Mouse (Mus musculus) gastrocnemius, adult 2 months (tissue): ENCODE measurements at regions not wholly inside any gene's neighbourhood (a gene's known extent, or its start where the extent isn't known, plus 50 kb on each side); places are given as distances from the start of the nearest gene placed in this dataset.
"Not testable (repeated sequence)": the region's sequence is repeated elsewhere in the genome, so short reads cannot be mapped to it uniquely, and the experiment has no call there.

Experiments
- DNase-seq: peaks from one replicate; pipeline ENCODE4 v3.0.0; 2022
- H3K27ac ChIP-seq: fragments of 200-600 bp; 2 replicates; pipeline ENCODE4 v1.8.1; 2022; ENCODE audit warnings: mild to moderate bottlenecking
- H3K4me3 ChIP-seq: fragments of 200-600 bp; 2 replicates; pipeline ENCODE4 v1.8.1; 2022; ENCODE audit warnings: mild to moderate bottlenecking, moderate library complexity
- CTCF ChIP-seq: fragments of 200-600 bp; IDR thresholded peaks from 2 replicates; pipeline ENCODE4 v1.8.1; 2022; ENCODE audit warnings: antibody characterized with exemption, mild to moderate bottlenecking, moderate library complexity
- intact Hi-C: fragments of 180-260 bp; cut with DNase I; formaldehyde crosslinking; loops from one replicate; pipeline ENCODE4 v1.15.1; 2025

GRCm38 (mm10) chr19:54099292-54099691 is 55.3 kb downstream of the Adra2a start:
- no peak overlapping the region for H3K27ac ChIP-seq
- intact Hi-C loops: no loop called here
- no peak for TF ChIP-seq CTCF
- no peak for DNase-seq
- no peak overlapping the region for H3K4me3 ChIP-seq

DNA sequence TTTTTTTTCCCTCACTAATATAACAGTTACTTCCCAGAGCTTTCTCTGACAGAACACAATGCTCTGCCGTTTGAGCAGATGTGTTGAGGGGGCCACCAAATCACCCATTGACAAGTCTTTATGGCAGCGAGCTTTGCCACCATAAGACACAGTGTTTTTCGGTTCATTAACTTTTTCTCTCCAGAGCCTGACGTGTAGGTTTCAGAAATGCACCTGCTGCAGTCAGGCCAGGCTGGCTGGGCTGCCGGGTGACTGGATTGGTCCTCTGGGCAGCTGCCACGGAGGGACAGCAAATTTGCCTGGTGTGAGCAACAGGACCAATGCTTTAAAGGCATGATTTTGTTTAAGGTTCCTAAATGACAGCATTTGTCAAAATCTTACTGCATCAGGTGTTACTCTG is 55.8 kb downstream of the Adra2a start:
- Histone ChIP-seq H3K4me3 (no peak overlapping the region), H3K27ac (no peak overlapping the region)
- no peak for TF ChIP-seq CTCF
- DNase-seq: no peak
- intact Hi-C loops: no loop called here

GRCm38 (mm10) chr19:54106571-54106970 is 62.6 kb downstream of the Adra2a start:
- H3K27ac ChIP-seq: no peak overlapping the region
- no peak overlapping the region for H3K4me3 ChIP-seq
- TF ChIP-seq CTCF: no peak
- intact Hi-C loops: no loop called here
- no peak for DNase-seq

DNA sequence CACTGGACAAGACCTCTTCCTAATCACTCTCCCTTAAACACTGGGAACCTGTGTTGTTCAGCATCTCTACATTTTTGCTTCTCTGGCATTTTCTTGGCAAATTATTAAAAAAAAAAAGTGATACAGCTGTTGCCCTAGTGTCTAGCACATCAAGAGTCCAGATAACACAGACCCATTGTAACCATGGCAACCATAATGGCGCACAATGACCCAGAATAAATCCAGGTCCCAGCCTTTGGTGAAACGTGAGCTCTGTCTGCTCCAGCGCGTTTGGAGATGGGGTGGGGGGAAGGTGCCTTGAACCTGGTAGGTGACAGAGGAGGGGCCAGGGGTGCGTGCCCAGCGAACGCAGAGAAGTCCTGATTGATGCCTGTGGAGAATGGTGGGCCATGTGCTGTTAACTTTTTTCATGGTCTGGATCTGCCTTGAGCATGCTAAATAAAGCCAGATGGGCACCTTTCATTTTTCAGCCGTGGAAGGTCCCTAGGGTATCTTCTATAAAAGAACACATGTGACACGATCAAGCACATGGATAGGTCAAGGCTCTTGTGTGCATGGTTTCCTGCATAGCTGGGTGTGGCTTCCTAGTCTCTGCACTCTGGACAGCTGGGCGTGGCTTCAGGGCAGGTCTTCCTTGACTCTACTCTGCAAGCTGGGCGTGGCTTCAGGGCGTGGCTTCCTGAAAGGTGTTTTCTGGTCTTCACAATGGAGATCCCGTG is 63.3 kb downstream of the Adra2a start:
- DNase-seq: peak; percentile 44
- TF ChIP-seq CTCF: no peak
- intact Hi-C loops: no loop called here
- no peak overlapping the region for H3K4me3 ChIP-seq
- no peak overlapping the region for H3K27ac ChIP-seq

DNA sequence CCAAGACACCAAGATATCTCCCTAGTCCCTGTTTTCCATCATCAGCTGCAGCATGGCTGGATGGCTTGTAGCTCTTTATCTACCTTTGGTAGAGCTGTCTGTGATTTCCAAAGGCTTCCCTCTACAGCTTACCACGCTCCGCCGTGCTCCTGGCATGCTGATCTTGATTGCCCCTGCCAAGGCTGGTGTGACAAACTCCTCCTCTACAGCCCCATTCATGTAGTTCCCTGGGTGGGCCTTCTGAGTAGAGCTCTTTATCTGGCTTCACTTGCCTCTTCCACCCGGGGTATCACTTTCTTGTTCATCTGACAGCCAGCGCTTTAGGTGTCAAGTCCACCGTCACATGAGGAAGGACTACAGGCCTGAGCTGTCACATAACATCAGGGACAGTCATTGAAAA is 66.1 kb downstream of the Adra2a start:
- Histone ChIP-seq H3K27ac (no peak overlapping the region), H3K4me3 (no peak overlapping the region)
- intact Hi-C loops: no loop called here
- TF ChIP-seq CTCF: no peak
- DNase-seq: no peak

GRCm38 (mm10) chr19:54112691-54113090 is 68.7 kb downstream of the Adra2a start:
- TF ChIP-seq CTCF: no peak
- Histone ChIP-seq H3K4me3 (no peak overlapping the region), H3K27ac (no peak overlapping the region)
- intact Hi-C loops: no loop called here
- no peak for DNase-seq

DNA sequence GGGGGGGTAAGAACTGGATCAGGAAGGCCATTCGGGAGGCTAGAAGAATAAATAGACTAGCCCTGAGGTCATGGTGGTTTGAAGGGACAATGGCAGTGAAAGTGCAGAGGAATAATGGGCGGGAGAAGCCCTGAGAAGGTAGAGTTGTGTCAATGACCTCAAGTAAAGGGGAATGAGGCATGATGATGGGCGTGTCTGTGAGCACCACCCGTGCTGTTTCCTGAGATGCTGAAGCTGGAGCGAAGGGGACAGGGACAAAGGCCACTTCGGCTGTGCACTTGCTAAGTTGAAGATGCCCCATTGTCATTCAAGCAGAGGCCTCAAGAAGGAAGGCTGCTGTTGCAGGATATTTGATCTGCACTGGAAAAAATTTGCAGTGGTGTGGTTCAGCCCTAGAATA is 69.5 kb downstream of the Adra2a start:
- no peak overlapping the region for H3K27ac ChIP-seq
- no peak for DNase-seq
- TF ChIP-seq CTCF: no peak
- intact Hi-C loops: no loop called here
- no peak overlapping the region for H3K4me3 ChIP-seq

- H3K27ac ChIP-seq: 0 out of 2 replicates have a peak overlapping the region, but pooled peaks have one; percentile 35
- TF ChIP-seq CTCF: no peak
- H3K4me3 ChIP-seq: peak overlapping the region; percentile 81
- peak; percentile 66 for DNase-seq
- intact Hi-C loops: no loop called here
These were observed 70.8 kb downstream of the Adra2a start for GRCm38 (mm10) chr19:54114588-54115317.

DNA sequence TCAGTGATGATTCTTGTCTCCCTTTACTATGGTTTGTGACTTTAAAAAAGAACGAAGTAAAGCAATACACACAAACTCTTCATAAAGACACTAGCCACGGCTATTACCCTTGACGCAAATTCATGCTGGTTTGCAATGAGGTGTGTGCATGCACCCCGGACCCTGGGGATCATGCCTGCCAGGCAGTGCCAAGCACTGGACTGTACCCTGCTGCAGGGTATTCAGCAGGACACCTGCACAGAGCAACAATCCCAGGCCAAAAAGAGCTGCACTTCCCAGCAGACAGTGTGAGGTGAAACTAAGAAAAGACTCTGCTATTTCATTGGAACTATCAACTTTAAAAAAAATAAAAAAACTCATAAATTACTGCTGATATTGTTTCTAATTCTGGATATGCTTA is 71.4 kb downstream of the Adra2a start:
- H3K27ac ChIP-seq: 0 out of 2 replicates have a peak overlapping the region, but pooled peaks have one; percentile 35
- no peak for TF ChIP-seq CTCF
- no peak for DNase-seq
- intact Hi-C loops: no loop called here
- H3K4me3 ChIP-seq: peak overlapping the region; percentile 81

DNA sequence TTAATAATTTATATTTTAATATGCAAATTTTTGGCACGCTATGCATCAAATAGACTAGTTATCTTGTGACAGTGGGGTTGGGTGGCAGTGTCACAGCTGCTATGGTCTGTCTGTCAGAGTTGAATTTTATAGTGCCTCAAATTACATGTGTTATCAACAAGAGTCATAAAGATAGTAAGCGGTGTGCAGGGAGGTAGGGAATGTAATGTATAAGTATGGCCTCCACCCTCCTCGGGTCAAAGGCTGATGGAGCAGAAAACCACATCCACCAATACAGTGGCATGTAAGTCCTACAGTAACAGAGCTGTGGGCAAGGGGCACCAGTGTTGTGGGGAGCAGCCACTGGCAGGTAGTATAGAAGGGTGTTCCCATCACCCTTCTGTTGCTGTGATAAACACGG is 72.9 kb downstream of the Adra2a start:
- intact Hi-C loops: no loop called here
- no peak overlapping the region for H3K27ac ChIP-seq
- H3K4me3 ChIP-seq: no peak overlapping the region
- no peak for TF ChIP-seq CTCF
- DNase-seq: no peak

- intact Hi-C loops: no loop called here
- H3K4me3 ChIP-seq: no peak overlapping the region
- TF ChIP-seq CTCF: no peak
- no peak for DNase-seq
- H3K27ac ChIP-seq: no peak overlapping the region
These were observed 73.7 kb downstream of the Adra2a start for GRCm38 (mm10) chr19:54117676-54118075.

DNA sequence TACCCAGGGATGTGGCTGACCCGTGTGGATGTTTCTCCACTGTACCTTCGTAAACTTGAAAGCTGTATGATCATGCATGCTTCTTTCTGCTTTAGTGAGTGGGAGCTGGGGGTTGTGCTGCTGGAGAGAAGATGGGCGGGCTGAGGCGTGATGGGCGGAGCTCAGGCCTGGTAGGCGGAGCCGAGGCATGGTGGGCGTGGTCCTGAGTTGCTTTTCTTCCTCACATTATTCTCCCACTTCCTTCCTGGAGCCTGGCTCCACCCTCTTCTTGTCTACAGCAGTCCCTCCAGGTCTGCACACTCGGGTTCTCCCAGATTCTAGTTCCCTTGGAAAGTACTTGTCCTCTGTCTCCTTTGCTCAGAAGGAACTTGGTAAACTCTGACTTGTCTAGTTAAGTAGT is 79.6 kb downstream of the Adra2a start:
- Histone ChIP-seq H3K4me3 (no peak overlapping the region), H3K27ac (no peak overlapping the region)
- intact Hi-C loops: no loop called here
- no peak for TF ChIP-seq CTCF
- DNase-seq: no peak

DNA sequence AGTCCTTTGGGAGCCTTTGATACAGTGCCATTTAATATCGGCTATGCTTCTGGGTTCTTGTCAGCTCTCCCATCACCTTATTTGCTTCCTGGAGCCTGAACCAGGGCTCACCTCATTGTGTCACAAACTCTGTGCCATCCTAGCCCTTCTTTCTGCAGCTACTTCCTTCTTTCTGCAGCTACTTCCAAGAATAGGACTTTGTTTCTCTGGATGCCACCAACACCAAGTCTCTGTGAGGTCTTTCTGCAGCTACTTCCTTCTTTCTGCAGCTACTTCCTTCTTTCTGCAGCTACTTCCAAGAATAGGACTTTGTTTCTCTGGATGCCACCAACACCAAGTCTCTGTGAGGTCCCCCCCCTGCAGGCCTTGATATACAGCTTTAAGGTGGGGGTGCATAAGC is 107.8 kb downstream of the Adra2a start:
- intact Hi-C loops, H3K27ac ChIP-seq, H3K4me3 ChIP-seq, DNase-seq: not testable (repeated sequence)

- Histone ChIP-seq H3K4me3 (no peak overlapping the region), H3K27ac (no peak overlapping the region)
- intact Hi-C loops: no loop called here
- no peak for TF ChIP-seq CTCF
- DNase-seq: no peak
These were observed 110.4 kb downstream of the Adra2a start for GRCm38 (mm10) chr19:54154400-54154799.
